Mouse (Mus musculus): ENCODE results near the gene Fut9. TPM values are rescaled to one million over a fixed set of nuclear protein-coding genes. Genes with fewer than 3 reads are reported as not detected.

The Fut9 gene
- total RNA-seq, 4 experiments from 2014 or later: 0.03 TPM; not detected in 3

- DNase-seq (ENCODE audit: low spot score): no peak
These were observed 152.5 kb downstream of the Fut9 start for GRCm38 (mm10) chr4:25647593-25647992.

DNA sequence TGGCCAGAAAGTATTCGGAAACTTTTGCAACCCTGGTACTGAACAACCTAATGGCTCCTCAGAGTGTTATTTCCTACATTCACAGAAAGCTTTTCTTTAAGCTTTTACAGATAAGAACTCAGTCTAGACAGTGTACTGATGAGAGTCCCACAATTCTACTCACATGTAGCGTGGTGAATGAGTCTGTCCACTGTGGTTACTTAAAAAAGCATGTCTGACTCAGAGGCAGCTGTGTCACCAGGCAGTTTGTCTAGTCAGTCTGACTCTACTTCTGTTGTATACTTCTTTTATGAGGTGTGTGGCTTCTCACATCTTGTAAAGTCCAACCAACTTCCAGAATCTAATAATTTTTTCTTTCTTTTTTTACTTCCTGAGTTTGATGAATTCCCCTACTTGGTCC lies 154.5 kb downstream of the Fut9 start:
- DNase-seq (ENCODE audit: low spot score): no peak

DNA sequence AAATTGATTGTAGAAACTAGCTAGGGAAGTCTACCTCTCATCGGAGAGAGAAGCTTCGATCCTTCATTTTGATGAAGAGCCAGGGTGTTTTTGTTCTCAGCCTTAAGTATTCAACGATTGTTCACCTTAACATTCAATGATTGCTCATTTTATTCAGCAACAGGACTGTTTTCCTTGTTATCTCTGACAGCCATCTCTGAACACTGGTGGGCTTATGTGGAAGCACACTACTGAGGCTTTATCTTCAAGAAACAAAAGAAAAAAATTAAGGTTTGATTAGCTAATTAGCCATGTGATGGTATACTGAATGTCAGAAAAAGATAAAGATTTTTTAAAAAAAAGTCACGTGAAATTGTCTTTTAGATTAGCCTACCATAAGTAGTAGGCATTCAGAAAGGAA lies 158.1 kb downstream of the Fut9 start:
- no peak for DNase-seq (ENCODE audit: low spot score)

DNA sequence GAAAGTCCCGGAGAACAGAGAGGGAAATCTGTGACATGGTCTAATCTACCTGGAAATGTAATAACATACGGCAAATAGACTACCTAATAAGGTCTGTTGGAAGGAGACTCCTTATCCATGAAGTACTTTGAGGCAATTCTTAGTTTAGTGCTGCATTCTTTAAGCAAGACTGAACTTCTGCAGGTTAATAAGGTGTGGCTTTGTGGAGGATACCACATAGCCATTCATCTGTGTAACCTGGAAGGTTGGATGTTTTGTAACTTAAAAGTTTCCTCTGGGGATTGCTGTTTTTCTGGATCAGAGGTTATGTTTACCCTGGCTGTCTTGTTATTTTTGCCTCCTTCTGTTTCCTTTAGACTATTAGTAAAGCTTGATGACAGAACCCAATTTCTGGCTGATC lies 166.8 kb downstream of the Fut9 start:
- DNase-seq (ENCODE audit: low spot score): no peak

- DNase-seq (ENCODE audit: low spot score): no peak
These were observed 171.9 kb downstream of the Fut9 start for GRCm38 (mm10) chr4:25628113-25628512.

DNA sequence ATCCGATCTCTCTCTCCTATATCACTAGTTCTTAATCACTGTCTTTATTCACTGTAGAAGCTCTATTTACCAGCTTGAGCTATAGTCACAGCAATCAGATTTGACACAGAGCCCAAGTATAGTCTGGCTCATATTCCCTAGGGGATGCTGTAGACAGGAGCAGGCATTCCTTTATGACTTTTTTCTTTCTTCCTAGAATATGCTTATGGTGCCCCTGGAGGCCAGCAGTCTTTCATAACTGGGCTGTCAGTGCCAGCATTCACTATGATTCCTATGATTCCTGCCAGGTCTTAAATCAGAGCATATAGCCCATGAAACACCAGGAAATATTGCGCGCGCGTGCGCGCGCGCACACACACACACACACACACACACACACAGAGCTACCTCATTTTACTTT lies 172.6 kb downstream of the Fut9 start:
- DNase-seq (ENCODE audit: low spot score): no peak

DNA sequence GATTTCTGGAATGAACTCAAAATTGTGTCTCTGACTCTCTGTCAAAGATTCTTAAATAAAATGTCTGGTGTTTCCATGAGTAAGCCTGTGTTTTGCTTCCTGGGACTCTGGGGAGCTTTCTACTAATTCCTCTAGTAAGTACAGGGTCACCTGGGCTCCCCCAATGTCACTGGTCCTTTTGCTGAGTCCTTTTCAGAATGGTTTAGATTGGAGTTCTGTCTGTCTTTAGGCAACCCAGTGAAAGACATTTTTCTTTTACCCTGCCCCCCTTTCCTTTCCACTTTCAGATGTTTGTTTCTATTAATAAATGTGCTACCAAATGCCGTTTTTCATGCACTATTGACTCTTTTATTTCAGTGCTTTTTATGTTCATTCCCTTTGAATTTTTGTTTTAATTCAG lies 173.0 kb downstream of the Fut9 start:
- no peak for DNase-seq (ENCODE audit: low spot score)

- no peak for DNase-seq (ENCODE audit: low spot score)
These were observed 176.9 kb downstream of the Fut9 start for GRCm38 (mm10) chr4:25623176-25623575.

DNA sequence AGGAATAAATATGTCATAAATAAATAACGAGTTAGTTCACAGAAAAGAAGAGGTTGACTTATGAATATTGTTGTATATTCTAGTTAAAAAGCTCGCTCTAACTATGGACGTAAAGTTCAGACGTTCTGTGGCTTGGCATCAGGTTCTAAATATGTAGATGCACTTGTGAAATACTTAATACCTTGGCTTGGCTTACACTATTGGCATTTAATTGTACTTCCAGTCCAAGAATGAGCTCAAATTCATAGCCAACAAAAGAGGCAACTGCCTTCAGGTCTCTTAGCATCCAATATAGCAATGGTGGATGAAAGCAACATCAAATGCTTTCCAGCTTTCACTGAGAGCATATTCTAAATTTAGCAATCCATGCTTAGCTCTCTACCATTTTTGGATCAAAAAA lies 182.7 kb downstream of the Fut9 start:
- DNase-seq (ENCODE audit: low spot score): no peak

- no peak for DNase-seq (ENCODE audit: low spot score)
These were observed 186.6 kb downstream of the Fut9 start for GRCm38 (mm10) chr4:25613426-25613825.

DNA sequence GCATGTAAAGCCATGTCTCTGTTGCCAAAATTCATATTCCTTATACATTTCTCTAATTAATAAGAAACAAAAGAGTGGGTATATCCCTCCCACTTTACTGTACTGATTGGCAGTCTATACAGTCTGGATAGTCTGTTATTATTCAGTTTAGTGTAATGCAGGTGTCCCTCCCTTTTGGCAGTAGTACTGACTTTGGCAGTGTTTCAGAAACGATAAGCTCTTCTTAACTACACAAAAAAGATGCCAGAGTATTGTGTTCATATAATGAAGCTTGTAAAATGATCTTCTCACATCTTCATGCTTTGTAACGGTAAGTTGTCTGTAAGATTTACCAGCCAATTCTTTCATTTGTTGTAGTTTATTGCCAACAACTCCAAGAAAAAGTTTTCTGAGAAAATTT lies 189.6 kb downstream of the Fut9 start:
- DNase-seq (ENCODE audit: low spot score): no peak

GRCm38 (mm10) chr4:25593218-25593617 lies 206.8 kb downstream of the Fut9 start:
- no peak for DNase-seq (ENCODE audit: low spot score)
